In the genomic region with DNA sequence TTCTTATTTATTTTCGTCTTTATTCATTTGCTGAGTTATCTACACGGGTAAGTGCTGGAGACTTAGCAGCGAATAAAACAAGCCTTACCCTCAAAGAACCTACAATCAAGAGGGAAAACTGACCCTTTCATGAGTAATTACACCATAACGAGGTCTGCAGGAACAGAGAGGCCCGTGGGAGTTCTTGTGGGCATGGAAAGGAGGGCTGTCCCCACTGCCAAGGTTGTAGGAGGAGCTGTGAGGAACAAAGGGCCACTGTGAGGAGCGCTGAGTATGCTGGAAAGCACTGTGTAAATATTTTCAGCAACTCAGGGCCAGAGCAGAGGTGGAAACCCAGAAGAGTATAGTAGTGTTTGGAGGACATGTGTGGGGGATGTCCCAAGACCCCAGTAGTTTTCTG, we compare ENCODE assay signal across 9 mouse cellular contexts.
DNase-seq lines count a peak whose midpoint lies in the region; ATAC-seq and TF ChIP-seq lines count a peak whose summit lies in the region.
"Had no signal": no experiment of that assay in that cellular context is flagged by ENCODE, and none has a peak within 500 bp of the region (broad histone marks: within the 10 kb centered on the region; RNA-seq: fewer than 3 reads in every experiment).

No protein-coding gene starts in this region.

- H3K27me3 ChIP-seq in hindbrain, embryonic 11.5 days (ENCODE audit: control insufficient read depth, insufficient read depth, low read length) = no peaks in the 10 kb centered on the region
- no peaks in the 10 kb centered on the region for H3K27me3 ChIP-seq in lung, postnatal 0 days (replicated peaks; ENCODE audit: insufficient read depth, low read length)
- H3K27me3 ChIP-seq in stomach, postnatal 0 days (ENCODE audit: control insufficient read depth, insufficient read depth, low read length) = no peaks in the 10 kb centered on the region
- H3K27me3 ChIP-seq: liver, embryonic 15.5 days had no signal

- H3K27ac ChIP-seq in hindbrain, embryonic 11.5 days (ENCODE audit: low read depth, low read length) = no peak overlapping the region
- no peak overlapping the region for H3K27ac ChIP-seq in lung, postnatal 0 days (ENCODE audit: low read length)
- H3K27ac ChIP-seq in stomach, postnatal 0 days (replicated peaks) = no peak overlapping the region
- H3K27ac ChIP-seq: liver, embryonic 15.5 days had no signal

- no peaks in the 10 kb centered on the region for H3K36me3 ChIP-seq in hindbrain, embryonic 11.5 days (ENCODE audit: control insufficient read depth, insufficient read depth, low read length)
- H3K36me3 ChIP-seq in lung, postnatal 0 days (ENCODE audit: insufficient read depth, low read length) = no peaks in the 10 kb centered on the region
- H3K36me3 ChIP-seq in stomach, postnatal 0 days (ENCODE audit: control insufficient read depth, insufficient read depth, low read length) = no peaks in the 10 kb centered on the region
- H3K36me3 ChIP-seq: liver, embryonic 15.5 days had no signal

- DNase-seq in frontal cortex, adult 2 months (ENCODE audit: extremely low spot score in 1 of 2, low spot score in 1 of 2) = peak; percentile 24 to 60
- DNase-seq in frontal cortex, postnatal 10 days (ENCODE audit: low spot score in 2 of 2) = no peak
- peak; percentile 71 for DNase-seq in brain, adult 2 months (ENCODE audit: low read depth, low spot score)
- peak; percentile 58 for DNase-seq in hindbrain, embryonic 11.5 days (ENCODE audit: low spot score)
- peak; percentile 64 for DNase-seq in lung, postnatal 0 days (ENCODE audit: low spot score)
- peak; percentile 67 for DNase-seq in stomach, postnatal 0 days (ENCODE audit: low spot score)
- DNase-seq in cerebellum, adult 9-11 months = no peak
- no peak for DNase-seq in thymus, postnatal 10 days (ENCODE audit: low spot score in 2 of 2)

- TF ChIP-seq EP300 in lung, postnatal 0 days (IDR thresholded peaks at IDR 0.05) = no peak
- no peak for TF ChIP-seq EP300 in stomach, postnatal 0 days (optimal IDR thresholded peaks at IDR 0.05)

- no peak for TF ChIP-seq CTCF in lung, postnatal 0 days (IDR thresholded peaks at IDR 0.05)
- no peak for TF ChIP-seq CTCF in stomach, postnatal 0 days (IDR thresholded peaks at IDR 0.05; ENCODE audit: low read depth)

- peak; percentile 74 for ATAC-seq in hindbrain, embryonic 11.5 days (ENCODE audit: low FRiP score)
- ATAC-seq in lung, postnatal 0 days = peak; percentile 72
- ATAC-seq in stomach, postnatal 0 days (ENCODE audit: low FRiP score, low TSS enrichment) = peak; percentile 91

- no peak overlapping the region for H3K9ac ChIP-seq in hindbrain, embryonic 11.5 days (ENCODE audit: low read depth, low read length)
- no peak overlapping the region for H3K9ac ChIP-seq in lung, postnatal 0 days (replicated peaks; ENCODE audit: low read depth)
- no peak overlapping the region for H3K9ac ChIP-seq in stomach, postnatal 0 days (ENCODE audit: low read length)
- H3K9ac ChIP-seq: liver, embryonic 15.5 days had no signal

- 0 out of 2 replicates have a peak, but pooled peaks cover 2% of the 10 kb centered on the region for H3K4me1 ChIP-seq in hindbrain, embryonic 11.5 days (replicated peaks; ENCODE audit: control insufficient read depth, insufficient read depth, low read length)
- no peaks in the 10 kb centered on the region; the same call in 1 of the 2 replicates for H3K4me1 ChIP-seq in lung, postnatal 0 days (ENCODE audit: insufficient read depth, low read depth, low read length)
- H3K4me1 ChIP-seq in stomach, postnatal 0 days (replicated peaks; ENCODE audit: control insufficient read depth, insufficient read depth) = no peaks in the 10 kb centered on the region
- H3K4me1 ChIP-seq: liver, embryonic 15.5 days had no signal

- no peaks in the 10 kb centered on the region for H3K9me3 ChIP-seq in hindbrain, embryonic 11.5 days (ENCODE audit: control insufficient read depth, low read length)
- H3K9me3 ChIP-seq in lung, postnatal 0 days (ENCODE audit: low read length) = no peaks in the 10 kb centered on the region
- no peaks in the 10 kb centered on the region for H3K9me3 ChIP-seq in stomach, postnatal 0 days (ENCODE audit: control insufficient read depth, low read length)
- H3K9me3 ChIP-seq: liver, embryonic 15.5 days had no signal

- no peak overlapping the region for H3K4me3 ChIP-seq in hindbrain, embryonic 11.5 days (ENCODE audit: low read depth, low read length)
- H3K4me3 ChIP-seq in lung, postnatal 0 days (ENCODE audit: low read depth, low read length) = no peak overlapping the region
- H3K4me3 ChIP-seq in stomach, postnatal 0 days (ENCODE audit: low read depth, low read length) = no peak overlapping the region
- H3K4me3 ChIP-seq: liver, embryonic 15.5 days had no signal

- H3K4me2 ChIP-seq in hindbrain, embryonic 11.5 days (replicated peaks; ENCODE audit: low read depth, low read length) = no peak overlapping the region
- no peak overlapping the region for H3K4me2 ChIP-seq in lung, postnatal 0 days (replicated peaks; ENCODE audit: low read depth, low read length)
- H3K4me2 ChIP-seq in stomach, postnatal 0 days (replicated peaks; ENCODE audit: low read depth) = no peak overlapping the region
- H3K4me2 ChIP-seq: liver, embryonic 15.5 days had no signal

- 25% methylated on average over 6 of the region's 6 CpGs for WGBS in hindbrain, embryonic 11.5 days
- WGBS in lung, postnatal 0 days = 20% methylated on average over 6 of the region's 6 CpGs
- 28% methylated on average over 6 of the region's 6 CpGs for WGBS in stomach, postnatal 0 days

Comparison
In these comparisons a context has a peak if more than half of its experiments do, and no peak if none do; other contexts are left out.
1. DNase-seq: peak in frontal cortex, adult 2 months (2 of 2), brain, adult 2 months (single experiment), hindbrain, embryonic 11.5 days (single experiment), lung, postnatal 0 days (single experiment) and stomach, postnatal 0 days (single experiment); none in frontal cortex, postnatal 10 days (0 of 2), cerebellum, adult 9-11 months (single experiment) and thymus, postnatal 10 days (0 of 2).
2. Peak in every context shown above with its lines, with median percentiles within 50 percentile points of each other: ATAC-seq.